Mouse (Mus musculus) liver, embryonic 15.5 days (tissue): ENCODE measurements around the gene Ppat. TPM values are rescaled to one million over a fixed set of nuclear protein-coding genes. Genes with fewer than 3 reads are reported as not detected.

Source experiments
- ATAC-seq: fragments of 200-750 bp; cut with Nextera tagmentation; 2 replicates; pipeline ENCODE4 v1.8.0; 2017; ENCODE audit warnings: moderate number of reproducible peaks, mild to moderate bottlenecking, moderate library complexity; ENCODE audit not compliant: insufficient read depth
- H3K27ac ChIP-seq: fragments of 300-500 bp; sonication (generic); replicated peaks from 2 replicates; pipeline ENCODE4 v1.5.1; 2015; ENCODE audit warnings: mild to moderate bottlenecking, inconsistent platforms
- H3K27me3 ChIP-seq: fragments of 300-500 bp; sonication (generic); 2 replicates; pipeline ENCODE4 v1.6.1; 2015; ENCODE audit warnings: mild to moderate bottlenecking, inconsistent platforms
- H3K36me3 ChIP-seq: fragments of 300-500 bp; sonication (generic); replicated peaks from 2 replicates; pipeline ENCODE4 v1.6.1; 2015; ENCODE audit warnings: moderate library complexity, mild to moderate bottlenecking, inconsistent platforms
- H3K4me1 ChIP-seq: fragments of 300-500 bp; sonication (generic); replicated peaks from 2 replicates; pipeline ENCODE4 v1.6.1; 2015; ENCODE audit warnings: inconsistent platforms
- H3K4me2 ChIP-seq: fragments of 300-500 bp; sonication (generic); 2 replicates; pipeline ENCODE4 v1.6.1; 2015; ENCODE audit warnings: moderate library complexity, mild to moderate bottlenecking, inconsistent platforms
- H3K4me3 ChIP-seq: fragments of 300-500 bp; sonication (generic); replicated peaks from 2 replicates; pipeline ENCODE4 v1.5.1; 2015; ENCODE audit warnings: mild to moderate bottlenecking, inconsistent platforms
- H3K9ac ChIP-seq: fragments of 300-500 bp; sonication (generic); 2 replicates; pipeline ENCODE4 v1.6.1; 2015; ENCODE audit warnings: moderate library complexity, mild to moderate bottlenecking, inconsistent platforms
- H3K9me3 ChIP-seq: fragments of 300-500 bp; sonication (generic); replicated peaks from 2 replicates; pipeline ENCODE4 v1.6.1; 2016; ENCODE audit warnings: inconsistent platforms
- WGBS: fragments of 180-500 bp; shearing (Covaris S2); methylation state at CpG from one replicate; pipeline ENCODE4 v1.1.7; 2015; ENCODE audit warnings: mixed read lengths; ENCODE audit not compliant: insufficient replicate concordance; 5-methylcytosine and 5-hydroxymethylcytosine counted together
- polyA plus RNA-seq: library from polyadenylated mRNA; unstranded; fragments of >200 nt; fragmentation: Nextera tagmentation; extraction: Ambion mirVana; gene quantifications from 2 replicates; pipeline ENCODE4 v1.2.1, GENCODE M21; 2015

Gene Ppat
- polyA plus RNA-seq, 1 experiment from 2014 or later, result 23.1 TPM

DNA sequence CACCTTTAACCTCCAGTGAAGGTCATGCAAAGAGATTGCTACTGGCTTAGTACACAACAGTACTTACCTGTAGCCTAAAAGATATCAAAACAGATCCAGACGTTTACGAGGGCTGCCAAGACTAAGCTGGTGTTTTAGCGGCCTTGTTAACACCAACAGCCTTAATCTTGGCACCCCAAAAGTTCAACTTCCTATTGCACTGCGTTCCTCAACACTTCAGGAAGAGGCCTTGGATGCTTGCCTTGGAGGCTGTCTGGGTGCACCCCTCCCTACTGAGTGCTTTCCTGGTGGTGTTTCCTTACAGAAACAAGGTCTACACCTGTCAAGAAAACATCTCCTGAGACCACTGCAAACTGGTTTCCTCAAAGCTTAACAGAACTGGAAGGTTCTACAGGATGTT is 4.2 kb downstream of the Ppat start:
- Histone ChIP-seq H3K4me2 (no peak overlapping the region), H3K9me3 (no peaks in the 10 kb centered on the region), H3K36me3 (peaks cover 20% of the 10 kb centered on the region), H3K9ac (no peak overlapping the region), H3K4me1 (peaks cover 43% of the 10 kb centered on the region), H3K4me3 (no peak overlapping the region), H3K27me3 (no peaks in the 10 kb centered on the region), H3K27ac (no peak overlapping the region)
- 53% methylated on average over 4 of the region's 4 CpGs for WGBS
- ATAC-seq, result no peak

DNA sequence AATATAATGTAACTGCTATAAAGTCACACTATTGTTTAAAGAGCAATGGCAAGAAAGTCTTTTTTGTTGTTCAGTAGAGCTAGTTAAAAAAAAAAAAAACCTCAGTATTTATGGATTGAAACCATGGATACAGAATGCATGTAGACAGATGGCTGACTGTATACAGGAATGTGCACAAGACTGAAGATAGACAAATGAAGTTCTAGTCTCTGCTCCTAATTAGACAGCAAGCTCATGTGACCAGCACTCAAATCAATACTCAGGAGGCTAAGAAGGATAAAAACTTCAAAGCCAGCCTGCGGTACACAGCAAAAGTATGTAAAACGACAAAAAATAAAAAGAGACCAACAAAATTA is 5.7 kb downstream of the Ppat start:
- no peaks in the 10 kb centered on the region for H3K27me3 ChIP-seq
- no peak overlapping the region for H3K27ac ChIP-seq
- ATAC-seq, result no peak
- H3K4me2 ChIP-seq, result no peak overlapping the region
- no peak overlapping the region for H3K9ac ChIP-seq
- WGBS, result 78% methylated on average over 2 of the region's 2 CpGs
- peaks cover 22% of the 10 kb centered on the region for H3K36me3 ChIP-seq
- no peak overlapping the region for H3K4me3 ChIP-seq
- H3K9me3 ChIP-seq, result no peaks in the 10 kb centered on the region
- H3K4me1 ChIP-seq, result peaks cover 47% of the 10 kb centered on the region

DNA sequence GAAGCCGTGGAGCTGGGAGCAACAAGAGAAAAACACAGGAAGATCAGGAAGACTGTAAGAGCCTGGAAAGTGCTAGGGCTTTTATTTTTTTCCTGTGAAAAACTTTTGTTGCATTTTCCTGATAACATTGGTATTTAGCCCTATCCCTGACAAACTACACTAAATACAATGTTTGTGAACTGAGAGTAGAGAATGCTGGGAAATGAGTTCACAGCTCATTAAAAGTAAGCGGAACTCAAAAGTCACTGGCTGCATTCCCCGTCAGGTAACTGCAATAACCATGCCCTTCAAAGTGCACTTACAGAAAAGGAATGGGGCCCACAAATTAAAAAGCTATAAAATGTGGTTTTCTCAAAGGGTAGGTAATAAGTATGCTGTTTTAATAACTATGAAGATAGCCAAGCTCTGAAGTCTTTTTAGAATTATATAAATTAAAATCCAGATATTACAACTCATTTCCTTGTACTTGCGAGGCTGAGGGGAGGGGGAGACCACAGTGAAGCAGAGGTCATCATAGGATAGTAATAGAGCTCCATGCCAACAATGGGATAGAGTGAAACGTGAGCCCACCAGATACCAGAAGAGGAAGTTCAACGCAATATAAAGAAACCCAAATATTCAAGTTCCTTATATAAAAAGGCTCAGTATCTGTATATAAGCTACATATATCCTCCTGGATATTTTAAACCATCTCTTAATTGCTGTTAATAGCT is 6.3 kb downstream of the Ppat start:
- no peak overlapping the region for H3K4me3 ChIP-seq
- H3K4me2 ChIP-seq, result no peak overlapping the region
- H3K36me3 ChIP-seq, result peaks cover 27% of the 10 kb centered on the region
- WGBS, result 68% methylated on average over 6 of the region's 6 CpGs
- H3K9me3 ChIP-seq, result no peaks in the 10 kb centered on the region
- H3K27ac ChIP-seq, result no peak overlapping the region
- peaks cover 42% of the 10 kb centered on the region for H3K4me1 ChIP-seq
- ATAC-seq, result no peak
- H3K27me3 ChIP-seq, result no peaks in the 10 kb centered on the region
- H3K9ac ChIP-seq, result no peak overlapping the region

DNA sequence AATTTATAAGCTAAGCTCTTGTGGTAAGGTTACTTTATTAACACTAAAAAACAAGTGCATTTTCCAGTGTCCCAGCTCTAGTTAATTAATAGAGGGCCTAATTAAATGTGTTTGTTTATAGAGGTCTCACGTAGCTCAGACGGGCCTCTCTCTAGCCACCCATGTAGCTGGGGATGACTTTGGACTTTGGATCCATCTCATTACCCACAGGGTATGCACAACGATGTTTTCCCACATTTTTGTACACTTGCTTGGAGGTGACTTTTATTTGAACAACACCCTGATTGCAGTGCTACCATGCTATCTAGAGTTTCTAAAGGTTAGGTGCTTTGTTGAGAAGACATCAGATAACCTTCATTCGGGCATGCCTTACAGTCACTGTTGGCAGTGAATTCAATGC is 8.9 kb downstream of the Ppat start:
- Histone ChIP-seq H3K9ac (no peak overlapping the region), H3K4me3 (no peak overlapping the region), H3K27me3 (no peaks in the 10 kb centered on the region), H3K36me3 (peaks cover 28% of the 10 kb centered on the region), H3K27ac (no peak overlapping the region), H3K4me1 (peaks cover 20% of the 10 kb centered on the region), H3K9me3 (no peaks in the 10 kb centered on the region; the same call in 1 of the 2 replicates), H3K4me2 (no peak overlapping the region)
- ATAC-seq, result no peak
- 69% methylated on average over 4 of the region's 4 CpGs for WGBS

DNA sequence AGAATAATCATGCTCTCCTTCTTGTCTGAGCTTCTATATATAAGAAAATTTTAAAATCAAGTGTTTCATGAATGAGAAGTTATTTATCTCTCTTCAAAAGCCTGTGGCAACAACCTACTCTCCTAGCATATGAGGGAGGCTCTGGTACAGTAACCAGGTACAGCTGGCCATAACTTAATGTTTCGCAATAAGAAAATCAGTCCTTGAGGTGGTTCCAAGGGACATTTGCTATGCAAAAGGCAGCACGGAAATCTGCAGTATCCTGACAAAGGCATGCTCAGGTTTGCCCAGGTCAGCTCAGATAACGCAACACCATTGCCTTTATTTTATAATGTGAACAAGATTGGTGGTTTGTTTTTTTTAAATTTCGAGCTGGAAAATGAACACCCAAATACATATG is 9.4 kb downstream of the Ppat start:
- Histone ChIP-seq H3K4me3 (no peak overlapping the region), H3K27me3 (no peaks in the 10 kb centered on the region), H3K36me3 (peaks cover 23% of the 10 kb centered on the region), H3K4me1 (peaks cover 15% of the 10 kb centered on the region), H3K4me2 (no peak overlapping the region), H3K9me3 (no peaks in the 10 kb centered on the region; the same call in 1 of the 2 replicates), H3K27ac (no peak overlapping the region), H3K9ac (no peak overlapping the region)
- WGBS, result 70% methylated on average over 4 of the region's 4 CpGs
- ATAC-seq, result no peak

- 83% methylated on average over 8 of the region's 8 CpGs for WGBS
These were observed 11.7 kb downstream of the Ppat start for GRCm38 (mm10) chr5:76939717-76940116.

DNA sequence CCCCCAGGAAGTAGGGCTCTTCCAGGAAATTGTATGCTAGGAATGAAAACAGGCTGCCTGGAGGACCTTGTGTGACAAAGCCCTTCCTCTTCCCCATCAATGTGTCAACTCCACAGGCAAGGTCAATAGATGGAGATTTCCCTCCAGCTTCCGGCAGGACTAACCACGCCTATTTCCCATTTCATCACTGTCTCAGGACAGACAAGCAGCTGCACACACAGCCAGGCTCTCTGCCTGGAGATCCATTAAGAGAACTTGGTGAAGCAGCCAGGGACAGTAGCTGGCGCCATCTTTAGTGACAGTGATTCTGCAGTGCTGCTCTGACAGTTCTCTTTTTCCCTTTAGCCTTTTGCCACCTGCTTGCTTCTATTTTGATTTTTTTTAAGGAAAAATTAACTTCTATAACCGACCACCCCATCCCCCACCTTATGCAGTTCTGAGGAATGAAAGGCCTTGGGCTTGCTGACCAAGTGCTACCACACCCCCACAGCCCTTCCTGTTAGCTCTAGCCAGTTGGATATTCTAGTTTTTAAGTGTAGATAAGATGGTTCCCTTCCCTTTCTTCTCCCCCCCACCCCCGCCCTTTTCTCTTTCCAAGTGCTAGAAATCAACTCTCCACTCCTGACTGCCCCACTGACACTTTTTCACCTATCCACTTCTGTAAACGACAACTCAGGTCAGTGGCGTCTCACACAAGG is 22.0 kb downstream of the Ppat start:
- ATAC-seq, result peak; percentile 64
- Histone ChIP-seq H3K4me1 (peaks cover 20% of the 10 kb centered on the region; the same call in 1 of the 2 replicates), H3K9me3 (no peaks in the 10 kb centered on the region), H3K36me3 (peaks cover 31% of the 10 kb centered on the region), H3K27me3 (no peaks in the 10 kb centered on the region), H3K9ac (no peak overlapping the region), H3K27ac (0 out of 2 replicates have a peak overlapping the region, but pooled peaks have one; percentile 33), H3K4me3 (no peak overlapping the region), H3K4me2 (no peak overlapping the region)
- 41% methylated on average over 7 of the region's 7 CpGs for WGBS

More at GRCm38 (mm10) chr5:76939717-76940116, 11.7 kb downstream of the Ppat start:
- no peak overlapping the region for H3K4me2 ChIP-seq
- H3K27me3 ChIP-seq, result no peaks in the 10 kb centered on the region
- no peak for ATAC-seq
- H3K36me3 ChIP-seq, result peaks cover 17% of the 10 kb centered on the region
- H3K4me3 ChIP-seq, result no peak overlapping the region
- H3K9me3 ChIP-seq, result no peaks in the 10 kb centered on the region; the same call in 1 of the 2 replicates
- no peak overlapping the region for H3K9ac ChIP-seq
- peaks cover 7% of the 10 kb centered on the region; the same call in 1 of the 2 replicates for H3K4me1 ChIP-seq
- H3K27ac ChIP-seq, result no peak overlapping the region

GRCm38 (mm10) chr5:76928124-76928832 is 23.1 kb downstream of the Ppat start:
- Histone ChIP-seq H3K36me3 (peaks cover 35% of the 10 kb centered on the region), H3K27ac (no peak overlapping the region), H3K4me1 (peaks cover 20% of the 10 kb centered on the region; the same call in 1 of the 2 replicates), H3K27me3 (no peaks in the 10 kb centered on the region), H3K9me3 (no peaks in the 10 kb centered on the region), H3K4me2 (no peak overlapping the region), H3K4me3 (no peak overlapping the region), H3K9ac (no peak overlapping the region)
- ATAC-seq, result no peak
- 80% methylated on average over 16 of the region's 16 CpGs for WGBS

GRCm38 (mm10) chr5:76924296-76924695 is 27.1 kb downstream of the Ppat start:
- Histone ChIP-seq H3K9me3 (no peaks in the 10 kb centered on the region), H3K9ac (no peak overlapping the region), H3K4me3 (no peak overlapping the region), H3K4me1 (peaks cover 13% of the 10 kb centered on the region; the same call in 1 of the 2 replicates), H3K27me3 (no peaks in the 10 kb centered on the region), H3K4me2 (no peak overlapping the region), H3K36me3 (peaks cover 74% of the 10 kb centered on the region), H3K27ac (no peak overlapping the region)
- no peak for ATAC-seq
- 78% methylated on average over 1 of the region's 1 CpGs for WGBS

DNA sequence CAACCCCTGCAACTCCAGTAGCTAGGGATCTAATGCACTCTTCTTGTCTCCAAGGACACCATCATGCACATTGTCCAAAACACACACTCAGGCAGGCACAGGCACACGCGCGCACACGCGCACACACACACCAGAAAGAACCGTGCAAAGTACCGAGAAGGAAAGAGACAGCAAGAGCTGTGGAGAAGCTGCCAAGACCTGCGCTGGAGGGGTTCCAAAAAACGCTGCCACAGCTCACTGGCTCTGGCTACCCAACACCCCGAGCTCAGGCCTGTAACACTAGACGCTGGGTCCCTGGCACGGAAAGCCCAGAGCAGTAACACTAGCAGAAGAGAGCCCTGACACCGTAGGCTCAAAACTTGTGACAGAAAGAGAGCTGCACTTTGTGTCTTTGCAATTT is 27.9 kb downstream of the Ppat start:
- Histone ChIP-seq H3K4me2 (no peak overlapping the region), H3K4me1 (0 out of 2 replicates have a peak, but pooled peaks cover 5% of the 10 kb centered on the region), H3K9ac (no peak overlapping the region), H3K27ac (no peak overlapping the region), H3K36me3 (peaks cover 82% of the 10 kb centered on the region), H3K4me3 (no peak overlapping the region), H3K9me3 (no peaks in the 10 kb centered on the region), H3K27me3 (no peaks in the 10 kb centered on the region)
- no peak for ATAC-seq
- WGBS, result 90% methylated on average over 13 of the region's 13 CpGs

DNA sequence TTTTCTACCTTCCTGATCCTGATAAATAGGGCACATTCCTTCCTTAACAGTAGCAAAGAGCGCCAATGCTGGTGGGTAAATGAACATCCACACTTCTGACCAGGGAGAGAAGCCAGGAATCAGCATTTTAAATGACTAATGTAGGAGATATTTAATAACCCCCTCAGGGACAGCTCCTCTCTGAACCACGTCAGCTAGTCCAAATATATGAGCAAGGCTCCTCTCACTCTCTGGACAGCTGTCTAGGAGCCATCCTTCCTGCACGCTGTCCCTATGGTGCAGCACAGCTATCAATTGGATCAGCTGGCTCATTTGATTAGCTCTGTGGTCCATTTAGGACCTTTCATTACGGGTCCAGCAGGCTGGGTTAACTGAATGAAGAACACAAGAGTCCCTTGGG is 28.5 kb downstream of the Ppat start:
- Histone ChIP-seq H3K27me3 (no peaks in the 10 kb centered on the region), H3K4me2 (no peak overlapping the region), H3K27ac (no peak overlapping the region), H3K36me3 (peaks cover 88% of the 10 kb centered on the region), H3K9me3 (no peaks in the 10 kb centered on the region), H3K9ac (no peak overlapping the region), H3K4me1 (no peaks in the 10 kb centered on the region), H3K4me3 (no peak overlapping the region)
- WGBS, result 84% methylated on average over 4 of the region's 4 CpGs
- ATAC-seq, result no peak
